Mouse (Mus musculus): ENCODE results near the gene C130032M10Rik.

The C130032M10Rik gene

GRCm38 (mm10) chr9:114515364-114515763 lies at the start of gene C130032M10Rik:
Gene C130032M10Rik (plus strand): TSS chr9:114515697.
- no peak for DNase-seq (ENCODE audit: low spot score in 2 of 2)

GRCm38 (mm10) chr9:114466871-114467270 lies 48.6 kb upstream of the C130032M10Rik start:
- no peak for DNase-seq (ENCODE audit: low spot score in 2 of 2)

DNA sequence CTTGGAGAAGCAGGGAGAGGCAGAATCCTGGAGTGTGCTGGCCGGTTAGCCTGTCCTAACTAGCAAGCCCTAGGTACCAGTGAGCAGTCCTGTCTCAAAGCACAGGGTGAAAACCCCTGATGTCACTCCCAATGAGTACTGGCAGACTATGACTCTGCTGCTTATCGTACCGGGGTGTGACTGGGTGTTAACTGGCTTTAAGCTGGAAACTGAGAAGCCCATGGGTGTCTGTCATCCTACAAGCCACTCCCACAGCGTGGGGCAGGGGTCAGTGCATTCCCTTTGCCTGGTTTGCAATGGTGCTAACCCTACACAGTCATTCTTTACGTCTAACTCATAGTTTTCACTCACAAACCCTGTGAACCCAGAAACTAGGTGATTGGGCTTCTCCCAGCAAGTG lies 47.3 kb upstream of the C130032M10Rik start:
- no peak for DNase-seq (ENCODE audit: low spot score in 2 of 2)

DNA sequence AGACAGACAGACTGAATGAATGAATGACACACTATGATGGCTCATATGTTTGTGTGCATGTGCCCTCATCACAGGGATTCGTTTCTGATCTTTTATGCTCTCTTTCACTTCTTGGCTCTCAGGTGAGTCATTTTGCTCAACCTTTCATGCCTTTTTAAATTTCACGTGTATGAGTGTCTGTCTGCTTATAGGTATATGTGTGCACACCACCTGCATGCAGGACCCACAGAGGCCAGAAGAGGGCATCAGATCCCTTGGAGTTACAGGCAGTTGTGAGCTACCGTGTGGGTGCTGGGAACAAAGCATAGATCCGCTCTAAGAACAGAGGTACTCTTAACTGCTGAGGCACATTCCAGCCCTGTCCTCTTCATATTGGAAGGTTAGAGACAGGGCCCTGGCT lies 46.8 kb upstream of the C130032M10Rik start:
- DNase-seq (ENCODE audit: low spot score in 2 of 2) = no peak

GRCm38 (mm10) chr9:114471892-114472291 lies 43.6 kb upstream of the C130032M10Rik start:
- no peak for DNase-seq (ENCODE audit: low spot score in 2 of 2)

- DNase-seq (ENCODE audit: low spot score in 2 of 2) = no peak
These were observed 38.5 kb upstream of the C130032M10Rik start for GRCm38 (mm10) chr9:114477019-114477418.

DNA sequence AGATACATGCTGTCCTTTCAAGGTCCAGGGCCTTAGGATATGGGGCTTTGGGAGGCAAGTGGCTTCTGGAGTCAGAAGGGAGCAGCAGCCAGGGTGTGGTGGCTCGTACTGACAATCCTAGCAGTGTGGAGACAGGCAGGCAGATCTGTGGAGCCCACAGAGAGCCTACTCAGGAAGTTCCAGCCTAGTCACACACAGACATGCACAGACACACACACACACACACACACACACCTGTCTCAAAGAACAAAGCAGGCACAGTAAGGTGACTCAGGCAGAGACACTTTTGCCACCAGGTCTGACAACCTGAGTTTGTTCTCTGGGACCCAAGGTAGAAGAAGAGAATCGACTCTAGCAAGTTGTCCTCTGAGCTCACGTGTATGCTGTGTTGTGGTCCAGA lies 34.6 kb upstream of the C130032M10Rik start:
- no peak for DNase-seq (ENCODE audit: low spot score in 2 of 2)

DNA sequence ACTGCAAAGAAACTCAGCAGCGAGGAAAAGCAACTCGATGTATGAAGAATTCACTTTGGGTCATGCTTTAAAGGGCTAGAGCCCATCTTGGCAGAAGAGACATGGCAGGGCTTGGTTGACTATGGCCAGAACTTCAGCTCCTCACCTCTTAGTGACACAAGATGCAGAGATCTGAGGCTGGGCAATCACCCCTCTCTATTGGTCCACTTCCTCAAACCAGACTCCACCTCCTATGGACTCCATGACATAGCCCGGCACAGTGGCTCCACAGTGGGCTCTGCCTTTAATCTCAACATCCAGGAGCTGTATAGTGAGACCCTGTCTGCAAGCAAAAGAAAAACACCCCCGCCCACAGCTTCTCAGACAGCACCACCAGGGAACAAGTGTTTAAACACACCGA lies 30.7 kb upstream of the C130032M10Rik start:
- DNase-seq (ENCODE audit: low spot score in 2 of 2) = no peak

- DNase-seq (ENCODE audit: low spot score in 2 of 2) = no peak
These were observed 28.7 kb upstream of the C130032M10Rik start for GRCm38 (mm10) chr9:114486808-114487207.

- no peak for DNase-seq (ENCODE audit: low spot score in 2 of 2)
These were observed 27.8 kb upstream of the C130032M10Rik start for GRCm38 (mm10) chr9:114487481-114488258.

DNA sequence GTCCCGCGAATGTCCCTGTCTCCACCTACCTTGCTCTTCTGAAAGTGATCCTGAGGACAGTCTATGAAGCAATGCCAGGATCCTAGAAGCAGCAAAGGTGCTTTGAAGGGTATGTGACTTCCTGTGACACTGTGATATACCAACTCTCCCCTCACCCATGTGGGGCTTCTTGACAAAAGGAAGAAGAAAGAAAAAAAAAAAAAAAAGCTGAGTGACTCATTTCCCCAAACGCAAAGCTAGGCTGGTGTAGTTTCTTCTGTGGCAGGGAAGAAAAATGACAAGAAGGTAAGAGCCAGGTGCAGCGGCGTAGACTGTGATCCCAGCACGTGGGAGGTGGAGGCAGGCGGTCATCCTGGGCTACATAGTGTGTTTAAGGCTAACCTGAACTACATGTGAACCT lies 19.0 kb upstream of the C130032M10Rik start:
- DNase-seq (ENCODE audit: low spot score in 2 of 2) = no peak

DNA sequence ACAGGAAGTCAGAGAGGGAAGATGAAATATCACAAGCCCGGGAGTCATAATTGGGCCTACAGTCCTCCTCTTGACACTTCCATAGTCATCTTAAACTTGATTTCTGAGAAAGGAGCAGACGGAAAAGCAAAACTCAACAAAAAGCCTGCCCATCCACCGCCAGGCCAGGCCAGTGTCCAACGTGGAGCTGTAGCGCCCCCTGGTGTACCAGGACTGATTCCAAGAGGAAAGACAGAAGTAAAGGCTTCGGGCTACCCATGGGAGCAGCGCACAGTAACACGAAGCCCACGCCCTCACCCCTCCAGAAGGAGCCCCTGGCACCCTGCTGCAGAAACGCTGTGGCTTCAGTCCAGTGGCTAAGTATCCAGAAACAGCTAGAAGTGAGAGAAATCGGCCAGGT lies 17.3 kb upstream of the C130032M10Rik start:
- peak; percentile 40 to 65 for DNase-seq (ENCODE audit: low spot score in 2 of 2)

DNA sequence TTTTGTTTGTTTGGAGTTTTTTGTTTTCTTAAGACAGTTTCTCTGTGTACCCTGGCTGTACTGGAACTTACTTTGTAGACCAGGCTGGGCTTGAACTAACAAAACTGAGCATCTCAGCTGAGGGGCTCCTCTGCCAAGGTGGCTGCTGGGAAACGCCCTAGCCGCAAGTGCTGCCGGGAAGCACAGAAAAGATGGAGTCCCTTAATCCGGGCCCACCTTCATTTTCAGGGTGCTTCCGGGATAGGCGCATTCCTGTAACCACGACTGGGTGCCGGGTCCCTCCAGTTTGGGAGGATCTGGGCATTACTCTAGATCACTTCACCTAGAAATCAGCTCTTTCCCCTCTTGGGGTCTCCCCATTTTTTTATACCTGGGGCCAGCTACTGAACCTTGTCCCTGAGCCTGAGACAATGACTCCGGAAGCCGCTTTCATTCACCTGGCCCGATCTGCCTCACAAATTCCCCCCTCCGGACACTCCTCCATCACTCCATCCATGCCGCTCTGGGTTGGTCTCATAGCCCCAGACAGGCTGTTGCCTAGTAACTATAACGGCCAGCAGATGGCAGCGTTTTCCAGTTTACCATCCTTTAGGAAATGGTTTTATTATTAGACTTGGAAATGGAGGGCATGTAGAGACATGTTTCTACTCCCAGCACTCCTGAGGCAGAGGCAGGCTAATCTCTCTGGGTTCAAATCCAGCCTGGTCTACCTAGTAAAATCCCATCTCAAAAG lies 15.5 kb upstream of the C130032M10Rik start:
- peak in 1 of 2 experiments; percentile 18 for DNase-seq (ENCODE audit: low spot score in 2 of 2)

- DNase-seq (ENCODE audit: low spot score in 2 of 2) = no peak
These were observed 14.4 kb upstream of the C130032M10Rik start for GRCm38 (mm10) chr9:114501111-114501510.

GRCm38 (mm10) chr9:114501913-114502312 lies 13.6 kb upstream of the C130032M10Rik start:
- DNase-seq (ENCODE audit: low spot score in 2 of 2) = no peak

DNA sequence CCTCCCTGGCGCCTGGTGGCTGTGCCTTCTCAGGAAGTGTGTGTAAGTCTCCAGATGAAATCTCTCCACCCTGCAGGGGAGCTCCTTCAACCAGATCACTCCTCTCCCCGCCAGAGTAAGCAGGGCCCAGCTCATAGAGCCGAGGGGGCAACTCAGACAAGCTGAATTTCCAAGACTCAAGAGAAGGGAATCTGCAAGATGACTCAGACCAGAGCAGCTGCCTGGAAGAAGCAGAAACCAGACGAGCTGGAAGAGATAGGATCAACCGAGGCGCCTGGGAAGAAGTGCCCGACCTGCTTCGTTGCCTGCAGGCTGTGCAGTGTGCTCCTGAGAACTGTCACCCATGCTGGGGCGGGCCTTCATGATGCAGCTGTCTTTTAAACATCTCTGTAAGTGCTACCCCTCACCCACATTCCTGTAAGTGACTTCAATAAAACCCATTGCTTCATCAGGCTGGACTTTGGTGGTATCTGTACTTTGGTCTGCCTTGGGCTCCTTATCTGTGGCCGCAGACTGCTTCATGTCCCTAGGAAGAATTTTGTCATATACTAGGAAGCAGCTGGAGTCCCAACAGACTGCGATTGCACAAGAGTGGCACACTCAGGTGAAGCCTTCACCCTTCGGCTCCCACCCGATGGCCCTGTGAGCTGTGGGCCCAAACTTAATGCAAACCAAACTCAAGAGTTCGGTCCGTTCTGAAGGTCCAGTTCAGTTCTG lies 12.6 kb upstream of the C130032M10Rik start:
- DNase-seq (ENCODE audit: low spot score in 2 of 2) = no peak

GRCm38 (mm10) chr9:114504816-114505215 lies 10.7 kb upstream of the C130032M10Rik start, which contains the start of gene Ccr4:
Gene Ccr4 (minus strand): TSS chr9:114504916.
- DNase-seq (ENCODE audit: low spot score in 2 of 2) = no peak

DNA sequence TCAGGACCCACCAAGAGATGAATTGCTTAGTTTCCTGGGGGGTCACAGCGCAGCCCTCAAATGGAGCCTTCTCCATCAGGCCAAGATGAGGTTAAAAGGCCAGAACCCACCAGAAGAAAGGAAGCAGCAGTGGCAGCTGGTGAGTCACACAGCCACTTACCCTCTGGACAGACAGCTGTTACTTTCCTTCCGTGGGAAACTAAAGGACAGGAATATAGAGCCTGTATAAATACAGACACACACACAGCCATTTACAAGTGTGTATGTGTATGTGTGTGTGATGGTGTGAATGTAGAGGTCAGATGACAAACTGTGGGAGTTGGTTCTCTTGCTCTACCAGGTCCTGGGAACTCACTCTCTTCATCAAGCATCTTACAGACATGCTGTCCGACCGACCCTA lies 8.9 kb upstream of the C130032M10Rik start:
- DNase-seq (ENCODE audit: low spot score in 2 of 2) = no peak

DNA sequence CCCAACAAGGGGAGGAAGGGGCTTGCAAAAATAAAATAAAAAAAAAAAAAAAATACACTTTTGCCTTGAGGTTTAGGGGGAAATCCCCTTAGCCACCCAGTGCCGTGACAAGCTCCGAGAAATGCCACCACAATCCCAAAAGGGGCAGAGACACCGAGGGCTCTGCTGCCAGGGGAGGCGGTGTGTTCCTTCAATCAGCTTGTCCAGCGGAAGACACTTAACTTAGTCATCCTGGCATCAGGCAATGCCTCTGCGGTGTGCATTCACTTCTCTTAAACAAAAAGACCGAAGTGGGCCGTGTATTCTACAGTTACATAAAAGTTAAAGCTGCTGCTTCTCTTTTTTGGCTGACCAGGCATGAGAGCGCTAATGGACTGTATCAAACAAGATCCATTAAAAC lies 8.1 kb upstream of the C130032M10Rik start:
- DNase-seq (ENCODE audit: low spot score in 2 of 2) = no peak

DNA sequence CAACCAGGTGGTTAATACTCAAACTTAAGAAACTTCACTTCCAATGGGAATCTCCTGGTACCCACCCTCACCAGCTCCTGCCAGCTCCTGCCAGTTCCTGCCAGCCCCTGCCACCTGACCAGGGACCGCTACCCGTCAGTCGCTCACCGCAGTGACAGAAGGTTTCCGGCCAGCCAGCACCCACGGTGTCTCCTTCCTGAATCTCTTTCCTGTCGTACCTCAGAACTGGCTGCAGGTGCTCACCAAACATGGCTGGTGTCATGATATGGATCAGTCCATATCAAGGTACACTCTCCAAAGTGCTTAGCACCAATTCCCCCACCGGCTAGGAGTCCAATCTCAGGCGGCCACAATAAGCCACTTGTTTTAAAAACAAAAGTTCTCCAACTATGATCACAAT lies 5.7 kb upstream of the C130032M10Rik start:
- no peak for DNase-seq (ENCODE audit: low spot score in 2 of 2)

DNA sequence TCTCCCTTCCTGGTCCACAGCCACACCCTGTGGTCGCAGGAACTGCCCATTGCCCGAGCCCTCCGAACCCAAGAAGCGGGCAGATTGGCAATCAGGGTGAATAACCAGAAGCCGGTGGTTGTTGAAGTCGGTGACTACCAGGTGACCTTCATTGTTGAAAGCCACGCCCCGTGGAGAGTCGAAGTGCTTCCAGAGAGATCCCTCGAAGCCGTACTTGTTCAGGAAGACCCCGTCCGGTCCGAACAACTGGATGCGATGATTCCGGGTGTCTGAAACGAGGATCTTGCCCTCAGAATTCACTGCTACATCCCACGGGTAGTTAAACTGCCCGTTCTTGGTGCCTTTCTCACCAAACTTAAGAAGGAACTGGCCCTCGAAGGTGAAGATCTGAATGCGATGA lies 2.7 kb upstream of the C130032M10Rik start:
- DNase-seq (ENCODE audit: low spot score in 2 of 2) = no peak

DNA sequence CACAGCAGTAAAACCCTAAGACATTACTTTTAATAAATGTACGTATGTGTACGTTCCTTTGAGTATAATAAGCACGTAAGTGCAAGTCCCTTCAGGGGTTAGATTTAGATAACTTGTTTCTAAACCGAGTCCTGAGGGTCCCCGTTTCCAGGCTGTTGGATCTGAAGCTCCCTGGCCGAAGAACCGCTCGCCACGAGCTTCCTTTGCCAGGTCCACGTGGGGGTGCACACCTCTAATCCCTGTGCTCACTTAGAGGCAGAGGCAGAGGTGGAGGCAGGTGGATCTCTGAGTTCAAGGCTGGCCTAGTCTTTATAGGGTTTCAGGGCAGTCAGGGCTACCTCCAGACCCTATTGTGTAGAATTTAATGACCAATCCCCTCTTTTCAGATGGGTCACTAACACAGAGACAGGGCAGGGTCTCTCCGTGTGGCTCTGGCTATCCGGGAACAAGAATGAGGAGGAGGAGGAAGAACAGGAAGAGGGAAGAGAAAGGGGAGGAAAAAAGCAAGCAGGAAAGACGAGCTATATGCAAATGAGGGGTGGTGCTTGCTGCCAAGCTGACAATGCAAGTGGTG lies 2.5 kb downstream of the C130032M10Rik start:
- no peak for DNase-seq (ENCODE audit: low spot score in 2 of 2)
